Mouse (Mus musculus): Measurements from ENCODE around the gene Adap1.

- peak; percentile 88 for TF ChIP-seq CTCF (IDR thresholded peaks at IDR 0.05; ENCODE audit: low read depth)
- no peak for TF ChIP-seq EP300 (optimal IDR thresholded peaks at IDR 0.05)
Observed at GRCm38 (mm10) chr5:139344021-139344686, 18.7 kb upstream of the Adap1 start.

Measured in stomach, postnatal 0 days (tissue).